Mouse (Mus musculus): ENCODE results near the gene Tmem120b.

DNA sequence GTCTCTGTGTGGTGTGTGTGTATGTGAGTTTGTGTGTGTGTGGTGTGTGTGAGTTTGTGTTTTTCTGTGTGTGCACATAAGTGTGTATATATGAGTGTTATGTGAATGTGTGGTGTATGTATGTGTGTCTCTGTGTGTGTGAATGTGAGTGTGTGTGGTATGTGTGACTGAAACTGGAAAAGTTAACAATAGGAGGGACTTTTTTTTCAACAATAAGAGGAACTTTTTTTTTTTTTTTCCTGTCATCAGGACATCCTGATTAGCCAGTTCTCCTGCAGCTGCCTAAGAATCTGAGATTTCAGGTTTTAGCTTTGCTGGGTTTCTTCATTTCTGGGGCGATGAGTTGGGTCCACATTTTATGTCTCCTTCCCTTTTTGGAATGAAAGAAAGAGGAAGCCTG, 11.4 kb downstream of the Tmem120b start:
- TF ChIP-seq TAL1 (IDR thresholded peaks at IDR 0.05; ENCODE audit: low read length): no peak
- no peak for TF ChIP-seq GATA1 (IDR thresholded peaks at IDR 0.05; ENCODE audit: low read length)
